Mouse (Mus musculus): ENCODE data around the gene Tmem9. TPM values are rescaled to one million over a fixed set of nuclear protein-coding genes. Genes with fewer than 3 reads are reported as not detected.

Tmem9 gene
- total and polyA plus RNA-seq, 2 experiments from 2014 or later: 46.0 to 51.2 TPM

- Histone ChIP-seq H3K4me1 (ENCODE audit: control insufficient read depth, insufficient read depth) (no peaks in the 10 kb centered on the region), H3K4me2 (ENCODE audit: low read depth, low read length) (no peak within 1 kb of the TSS), H3K9me3 (replicated peaks; ENCODE audit: control insufficient read depth, low read length) (no peaks in the 10 kb centered on the region), H3K9ac (replicated peaks; ENCODE audit: low read depth, low read length) (no peak within 1 kb of the TSS), H3K36me3 (replicated peaks; ENCODE audit: control insufficient read depth, insufficient read depth, low read length) (no peaks in the 10 kb centered on the region), H3K27me3 (ENCODE audit: control insufficient read depth, insufficient read depth, low read length) (peaks cover 51% of the 10 kb centered on the region), H3K4me3 (ENCODE audit: low read depth, low read length) (no peak within 1 kb of the TSS), H3K27ac (ENCODE audit: low read depth) (no peak within 1 kb of the TSS)
- no peak for ATAC-seq (ENCODE audit: insufficient read depth, low read depth)
- DNase-seq (ENCODE audit: low spot score): no peak
- no peak for TF ChIP-seq EP300 (IDR thresholded peaks at IDR 0.05; ENCODE audit: low read depth)
- TF ChIP-seq CTCF (IDR thresholded peaks at IDR 0.05; ENCODE audit: low read depth): no peak
- 44% methylated on average over 11 of the region's 11 CpGs for WGBS
Observed at GRCm38 (mm10) chr1:136052547-136052946, 44.6 kb downstream of the Tmem9 start, which contains the start of gene Cacna1s. Cacna1s (plus strand) TSS chr1:136052750.

- 88% methylated on average over 3 of the region's 3 CpGs for WGBS
Observed at GRCm38 (mm10) chr1:136055771-136056170, 47.8 kb downstream of the Tmem9 start.

GRCm38 (mm10) chr1:136058594-136058993 lies 50.6 kb downstream of the Tmem9 start:
- Histone ChIP-seq H3K9me3 (replicated peaks; ENCODE audit: control insufficient read depth, low read length) (no peaks in the 10 kb centered on the region), H3K36me3 (replicated peaks; ENCODE audit: control insufficient read depth, insufficient read depth, low read length) (no peaks in the 10 kb centered on the region), H3K4me2 (ENCODE audit: low read depth, low read length) (no peak overlapping the region), H3K9ac (replicated peaks; ENCODE audit: low read depth, low read length) (no peak overlapping the region), H3K4me3 (ENCODE audit: low read depth, low read length) (no peak overlapping the region), H3K4me1 (ENCODE audit: control insufficient read depth, insufficient read depth) (no peaks in the 10 kb centered on the region), H3K27me3 (ENCODE audit: control insufficient read depth, insufficient read depth, low read length) (no peaks in the 10 kb centered on the region), H3K27ac (ENCODE audit: low read depth) (no peak overlapping the region)
- ATAC-seq (ENCODE audit: insufficient read depth, low read depth) (no peak), DNase-seq (ENCODE audit: low spot score) (no peak)
- no peak for TF ChIP-seq CTCF (IDR thresholded peaks at IDR 0.05; ENCODE audit: low read depth)
- TF ChIP-seq EP300 (IDR thresholded peaks at IDR 0.05; ENCODE audit: low read depth): no peak
- WGBS: 49% methylated on average over 3 of the region's 3 CpGs

More at GRCm38 (mm10) chr1:136055771-136056170, 47.8 kb downstream of the Tmem9 start:
- Histone ChIP-seq H3K9ac (replicated peaks; ENCODE audit: low read depth, low read length) (no peak overlapping the region), H3K27me3 (ENCODE audit: control insufficient read depth, insufficient read depth, low read length) (peaks cover 21% of the 10 kb centered on the region), H3K9me3 (replicated peaks; ENCODE audit: control insufficient read depth, low read length) (no peaks in the 10 kb centered on the region), H3K4me2 (ENCODE audit: low read depth, low read length) (no peak overlapping the region), H3K36me3 (replicated peaks; ENCODE audit: control insufficient read depth, insufficient read depth, low read length) (no peaks in the 10 kb centered on the region), H3K4me3 (ENCODE audit: low read depth, low read length) (no peak overlapping the region), H3K4me1 (ENCODE audit: control insufficient read depth, insufficient read depth) (no peaks in the 10 kb centered on the region), H3K27ac (ENCODE audit: low read depth) (no peak overlapping the region)
- TF ChIP-seq CTCF (IDR thresholded peaks at IDR 0.05; ENCODE audit: low read depth): no peak
- TF ChIP-seq EP300 (IDR thresholded peaks at IDR 0.05; ENCODE audit: low read depth): no peak
- ATAC-seq (ENCODE audit: insufficient read depth, low read depth): no peak
- no peak for DNase-seq (ENCODE audit: low spot score)

GRCm38 (mm10) chr1:136061041-136061789 lies 53.3 kb downstream of the Tmem9 start:
- H3K4me1 ChIP-seq (ENCODE audit: control insufficient read depth, insufficient read depth): no peaks in the 10 kb centered on the region
- no peaks in the 10 kb centered on the region; the same call in 1 of the 2 replicates for H3K27me3 ChIP-seq (ENCODE audit: control insufficient read depth, insufficient read depth, low read length)
- H3K27ac ChIP-seq (ENCODE audit: low read depth): no peak overlapping the region
- WGBS: 64% methylated on average over 9 of the region's 9 CpGs
- TF ChIP-seq CTCF (IDR thresholded peaks at IDR 0.05; ENCODE audit: low read depth): no peak
- no peak for TF ChIP-seq EP300 (IDR thresholded peaks at IDR 0.05; ENCODE audit: low read depth)
- no peak overlapping the region for H3K4me2 ChIP-seq (ENCODE audit: low read depth, low read length)
- DNase-seq (ENCODE audit: low spot score) (no peak), ATAC-seq (ENCODE audit: insufficient read depth, low read depth) (no peak)
- H3K36me3 ChIP-seq (replicated peaks; ENCODE audit: control insufficient read depth, insufficient read depth, low read length): no peaks in the 10 kb centered on the region
- H3K4me3 ChIP-seq (ENCODE audit: low read depth, low read length): no peak overlapping the region
- no peak overlapping the region for H3K9ac ChIP-seq (replicated peaks; ENCODE audit: low read depth, low read length)
- H3K9me3 ChIP-seq (replicated peaks; ENCODE audit: control insufficient read depth, low read length): no peaks in the 10 kb centered on the region

- DNase-seq (ENCODE audit: low spot score) (no peak), ATAC-seq (ENCODE audit: insufficient read depth, low read depth) (no peak)
- Histone ChIP-seq H3K9ac (replicated peaks; ENCODE audit: low read depth, low read length) (no peak overlapping the region), H3K36me3 (replicated peaks; ENCODE audit: control insufficient read depth, insufficient read depth, low read length) (no peaks in the 10 kb centered on the region), H3K27me3 (ENCODE audit: control insufficient read depth, insufficient read depth, low read length) (no peaks in the 10 kb centered on the region; the same call in 1 of the 2 replicates), H3K4me3 (ENCODE audit: low read depth, low read length) (no peak overlapping the region), H3K9me3 (replicated peaks; ENCODE audit: control insufficient read depth, low read length) (no peaks in the 10 kb centered on the region), H3K4me2 (ENCODE audit: low read depth, low read length) (no peak overlapping the region), H3K27ac (ENCODE audit: low read depth) (no peak overlapping the region), H3K4me1 (ENCODE audit: control insufficient read depth, insufficient read depth) (no peaks in the 10 kb centered on the region)
- 83% methylated on average over 7 of the region's 7 CpGs for WGBS
- no peak for TF ChIP-seq CTCF (IDR thresholded peaks at IDR 0.05; ENCODE audit: low read depth)
- TF ChIP-seq EP300 (IDR thresholded peaks at IDR 0.05; ENCODE audit: low read depth): no peak
Observed at GRCm38 (mm10) chr1:136061790-136062141, 53.8 kb downstream of the Tmem9 start.

GRCm38 (mm10) chr1:136063991-136064390 lies 56.0 kb downstream of the Tmem9 start:
- H3K27me3 ChIP-seq (ENCODE audit: control insufficient read depth, insufficient read depth, low read length): no peaks in the 10 kb centered on the region; the same call in 1 of the 2 replicates
- no peak overlapping the region for H3K4me3 ChIP-seq (ENCODE audit: low read depth, low read length)
- no peak overlapping the region for H3K27ac ChIP-seq (ENCODE audit: low read depth)
- H3K36me3 ChIP-seq (replicated peaks; ENCODE audit: control insufficient read depth, insufficient read depth, low read length): no peaks in the 10 kb centered on the region
- no peak for TF ChIP-seq CTCF (IDR thresholded peaks at IDR 0.05; ENCODE audit: low read depth)
- TF ChIP-seq EP300 (IDR thresholded peaks at IDR 0.05; ENCODE audit: low read depth): no peak
- DNase-seq (ENCODE audit: low spot score) (no peak), ATAC-seq (ENCODE audit: insufficient read depth, low read depth) (no peak)
- no peaks in the 10 kb centered on the region for H3K9me3 ChIP-seq (replicated peaks; ENCODE audit: control insufficient read depth, low read length)
- no peaks in the 10 kb centered on the region for H3K4me1 ChIP-seq (ENCODE audit: control insufficient read depth, insufficient read depth)
- 25% methylated on average over 5 of the region's 5 CpGs for WGBS
- H3K4me2 ChIP-seq (ENCODE audit: low read depth, low read length): no peak overlapping the region
- no peak overlapping the region for H3K9ac ChIP-seq (replicated peaks; ENCODE audit: low read depth, low read length)
